In genomic region chr1:44863390-44863789, GRCm38 (mm10) we compare ENCODE assay signal across 21 mouse cellular contexts.
DNase-seq lines count a peak whose midpoint lies in the region; TF ChIP-seq lines count a peak whose summit lies in the region.
"Had no signal": no experiment of that assay in that cellular context is flagged by ENCODE, and none has a peak within 500 bp of the region (broad histone marks: within the 10 kb centered on the region; RNA-seq: fewer than 3 reads in every experiment).

No protein-coding gene starts in this region.

- TF ChIP-seq CTCF in C2C12 (IDR thresholded peaks at IDR 0.05; ENCODE audit: control insufficient read depth, insufficient read depth, insufficient read length), result no peak

- no peaks in the 10 kb centered on the region for H3K79me3 ChIP-seq in C2C12 (ENCODE audit: low read depth)

- no peaks in the 10 kb centered on the region for H3K36me3 ChIP-seq in C2C12 (ENCODE audit: control insufficient read depth, insufficient read depth)
- H3K36me3 ChIP-seq: embryonic facial prominence, embryonic 10.5 days; embryonic facial prominence, embryonic 12.5 days; forebrain, embryonic 10.5 days; forebrain, embryonic 12.5 days had no signal

- no peak overlapping the region for H3ac ChIP-seq in C2C12 (ENCODE audit: control insufficient read depth, insufficient read length, low read depth)

- H3K79me2 ChIP-seq in C2C12 (ENCODE audit: control insufficient read depth, insufficient read depth), result no peaks in the 10 kb centered on the region

- peak; percentile 65 for DNase-seq in NIH3T3 (ENCODE audit: low read depth)
- DNase-seq in fibroblast of lung, adult 2 months (ENCODE audit: low read depth), result peak; percentile 13
- peak; percentile 6 for DNase-seq in telencephalon, adult 2 months (ENCODE audit: low read depth, low spot score)
- DNase-seq in spleen, postnatal 4 days (ENCODE audit: low spot score in 2 of 2), result no peak
- DNase-seq in right cerebral cortex, postnatal 14 days, result no peak
- no peak for DNase-seq in right cerebral cortex, adult 2 months (ENCODE audit: low spot score in 2 of 2)
- DNase-seq in urinary bladder, adult 18-20 months (ENCODE audit: low spot score in 2 of 2), result no peak
- DNase-seq: adrenal gland, adult 2 months; adrenal gland, postnatal 10 days; adrenal gland, postnatal 25 days; B cell, adult 2 months; cerebellum, adult 11-12 months; cerebellum, adult 2 months; cerebellum, adult 9-10 months; cerebellum, postnatal 10 days; cerebellum, postnatal 25 days had no signal

- no peaks in the 10 kb centered on the region for H3K27me3 ChIP-seq in C2C12 (ENCODE audit: control insufficient read depth, insufficient read depth, insufficient read length)
- H3K27me3 ChIP-seq: embryonic facial prominence, embryonic 12.5 days; forebrain, embryonic 12.5 days had no signal

- no peak overlapping the region for H3K4me3 ChIP-seq in C2C12 (ENCODE audit: insufficient read depth, poor library complexity, severe bottlenecking)
- H3K4me3 ChIP-seq: embryonic facial prominence, embryonic 10.5 days; embryonic facial prominence, embryonic 12.5 days; forebrain, embryonic 10.5 days; forebrain, embryonic 12.5 days had no signal

TF ChIP-seq in C2C12, 6 proteins besides CTCF, POLR2A, EP300 and RAD21:
- TF ChIP-seq MYOD1 (IDR thresholded peaks at IDR 0.05; ENCODE audit: control insufficient read depth, insufficient read length, low read depth) (peak; percentile 38), MAX (IDR thresholded peaks at IDR 0.05) (no peak), FOSL1 (IDR thresholded peaks at IDR 0.05; ENCODE audit: insufficient read depth, low read length, poor library complexity, severe bottlenecking) (peak; percentile 95)

Comparison
In these comparisons a context has a peak if more than half of its experiments do, and no peak if none do; other contexts are left out.
1. DNase-seq: peak in NIH3T3 (single experiment), fibroblast of lung, adult 2 months (single experiment) and telencephalon, adult 2 months (single experiment); none in spleen, postnatal 4 days (0 of 2), right cerebral cortex, postnatal 14 days (single experiment), right cerebral cortex, adult 2 months (0 of 2) and urinary bladder, adult 18-20 months (0 of 2).